Mouse (Mus musculus) intestine, embryonic 14.5 days (tissue): ENCODE results near the gene Lrguk. TPM values are rescaled to one million over a fixed set of nuclear protein-coding genes. Genes with fewer than 3 reads are reported as not detected.

Experiments
- ATAC-seq: fragments of 200-750 bp; cut with Nextera tagmentation; replicated peaks from 2 replicates; pipeline ENCODE4 v1.8.0; 2017; ENCODE audit warnings: low read depth, moderate number of reproducible peaks, moderate TSS enrichment, moderate library complexity; ENCODE audit not compliant: low FRiP score, low TSS enrichment
- DNase-seq: peaks from one replicate; pipeline ENCODE4 v3.0.0-alpha.2; 2018; ENCODE audit warnings: low spot score
- H3K27ac ChIP-seq: fragments of 300-500 bp; sonication (generic); 2 replicates; pipeline ENCODE4 v1.5.1; 2014; ENCODE audit warnings: low read depth, mild to moderate bottlenecking, control low read depth
- H3K27me3 ChIP-seq: fragments of 300-500 bp; sonication (generic); replicated peaks from 2 replicates; pipeline ENCODE4 v1.6.1; 2014; ENCODE audit warnings: low read length, control low read depth; ENCODE audit not compliant: control insufficient read depth, insufficient read depth
- H3K36me3 ChIP-seq: fragments of 300-500 bp; sonication (generic); 2 replicates; pipeline ENCODE4 v1.6.1; 2014; ENCODE audit warnings: low read length, control low read depth; ENCODE audit not compliant: control insufficient read depth, insufficient read depth
- H3K4me1 ChIP-seq: fragments of 300-500 bp; sonication (generic); replicated peaks from 2 replicates; pipeline ENCODE4 v1.6.1; 2014; ENCODE audit warnings: low read length, control low read depth, mixed read lengths; ENCODE audit not compliant: control insufficient read depth, insufficient read depth
- H3K4me2 ChIP-seq: fragments of 300-500 bp; sonication (generic); 2 replicates; pipeline ENCODE4 v1.6.1; 2014; ENCODE audit warnings: low read length
- H3K4me3 ChIP-seq: fragments of 300-500 bp; sonication (generic); 2 replicates; pipeline ENCODE4 v1.5.1; 2014; ENCODE audit warnings: low read depth, low read length, control low read depth, mixed read lengths
- H3K9ac ChIP-seq: fragments of 300-500 bp; sonication (generic); 2 replicates; pipeline ENCODE4 v1.6.1; 2014; ENCODE audit warnings: mild to moderate bottlenecking, low read length
- H3K9me3 ChIP-seq: fragments of 300-500 bp; sonication (generic); 2 replicates; pipeline ENCODE4 v1.6.1; 2016; ENCODE audit warnings: low read length, control low read depth; ENCODE audit not compliant: control insufficient read depth
- WGBS: fragments of 180-500 bp; shearing (Covaris S2); extraction: QIAGEN DNeasy Blood & Tissue Kit; methylation state at CpG from one replicate; pipeline ENCODE4 v1.1.7; 2014; 5-methylcytosine and 5-hydroxymethylcytosine counted together
- polyA plus RNA-seq: library from polyadenylated mRNA; unstranded; fragments of >200 nt; fragmentation: Nextera tagmentation; extraction: Ambion mirVana; gene quantifications from 2 replicates; pipeline ENCODE4 v1.2.1, GENCODE M21; 2014

Lrguk gene
- polyA plus RNA-seq, 1 experiment from 2014 or later = 0.74 TPM

- H3K4me1 ChIP-seq = peaks cover 30% of the 10 kb centered on the region
- no peak overlapping the region for H3K9ac ChIP-seq
- H3K36me3 ChIP-seq = peaks cover 47% of the 10 kb centered on the region
- no peak overlapping the region for H3K4me2 ChIP-seq
- no peaks in the 10 kb centered on the region for H3K27me3 ChIP-seq
- no peaks in the 10 kb centered on the region for H3K9me3 ChIP-seq
- DNase-seq (no peak), ATAC-seq (no peak)
- no peak overlapping the region for H3K4me3 ChIP-seq
- WGBS = 61% methylated on average over 5 of the region's 5 CpGs
- H3K27ac ChIP-seq = no peak overlapping the region
These were observed 126.8 kb downstream of the Lrguk start for GRCm38 (mm10) chr6:34156057-34156456.

- no peak overlapping the region for H3K4me2 ChIP-seq
- DNase-seq (no peak), ATAC-seq (no peak)
- no peaks in the 10 kb centered on the region for H3K27me3 ChIP-seq
- H3K9me3 ChIP-seq = no peaks in the 10 kb centered on the region
- H3K9ac ChIP-seq = no peak overlapping the region
- no peak overlapping the region for H3K27ac ChIP-seq
- H3K4me1 ChIP-seq = peaks cover 30% of the 10 kb centered on the region
- H3K4me3 ChIP-seq = no peak overlapping the region
- H3K36me3 ChIP-seq = peaks cover 57% of the 10 kb centered on the region
- 81% methylated on average over 14 of the region's 14 CpGs for WGBS
These were observed 127.8 kb downstream of the Lrguk start for GRCm38 (mm10) chr6:34156841-34157748.

GRCm38 (mm10) chr6:34159998-34160815 is 131.0 kb downstream of the Lrguk start:
- H3K9me3 ChIP-seq = no peaks in the 10 kb centered on the region
- no peak overlapping the region for H3K27ac ChIP-seq
- no peak overlapping the region for H3K4me3 ChIP-seq
- H3K36me3 ChIP-seq = peaks cover 86% of the 10 kb centered on the region
- peaks cover 4% of the 10 kb centered on the region for H3K4me1 ChIP-seq
- ATAC-seq (no peak), DNase-seq (no peak)
- 45% methylated on average over 23 of the region's 23 CpGs for WGBS
- H3K27me3 ChIP-seq = no peaks in the 10 kb centered on the region
- no peak overlapping the region for H3K4me2 ChIP-seq
- no peak overlapping the region for H3K9ac ChIP-seq

- Histone ChIP-seq H3K36me3 (peaks cover 92% of the 10 kb centered on the region), H3K4me2 (no peak overlapping the region), H3K27ac (no peak overlapping the region), H3K4me3 (no peak overlapping the region), H3K27me3 (no peaks in the 10 kb centered on the region), H3K9ac (no peak overlapping the region), H3K9me3 (no peaks in the 10 kb centered on the region), H3K4me1 (no peaks in the 10 kb centered on the region; the same call in 1 of the 2 replicates)
- ATAC-seq (no peak), DNase-seq (no peak)
- 90% methylated on average over 7 of the region's 7 CpGs for WGBS
These were observed 131.6 kb downstream of the Lrguk start for GRCm38 (mm10) chr6:34160816-34161310.

- no peak overlapping the region for H3K27ac ChIP-seq
- no peaks in the 10 kb centered on the region; the same call in 1 of the 2 replicates for H3K4me1 ChIP-seq
- H3K4me3 ChIP-seq = no peak overlapping the region
- H3K4me2 ChIP-seq = no peak overlapping the region
- H3K36me3 ChIP-seq = peaks cover 94% of the 10 kb centered on the region
- 90% methylated on average over 7 of the region's 7 CpGs for WGBS
- H3K9ac ChIP-seq = no peak overlapping the region
- no peaks in the 10 kb centered on the region for H3K9me3 ChIP-seq
- ATAC-seq = no peak
- no peaks in the 10 kb centered on the region for H3K27me3 ChIP-seq
- no peak for DNase-seq
These were observed 132.3 kb downstream of the Lrguk start for GRCm38 (mm10) chr6:34161511-34161910.

GRCm38 (mm10) chr6:34162607-34163006 is 133.4 kb downstream of the Lrguk start:
- 71% methylated on average over 2 of the region's 2 CpGs for WGBS
- Histone ChIP-seq H3K36me3 (peaks cover 96% of the 10 kb centered on the region), H3K4me3 (no peak overlapping the region), H3K4me1 (no peaks in the 10 kb centered on the region), H3K9me3 (no peaks in the 10 kb centered on the region), H3K27me3 (no peaks in the 10 kb centered on the region), H3K4me2 (no peak overlapping the region), H3K9ac (no peak overlapping the region), H3K27ac (no peak overlapping the region)
- DNase-seq (no peak), ATAC-seq (no peak)

- Histone ChIP-seq H3K9me3 (no peaks in the 10 kb centered on the region), H3K27ac (no peak overlapping the region), H3K4me3 (no peak overlapping the region), H3K36me3 (peaks cover 93% of the 10 kb centered on the region), H3K9ac (no peak overlapping the region), H3K4me2 (no peak overlapping the region), H3K4me1 (no peaks in the 10 kb centered on the region), H3K27me3 (no peaks in the 10 kb centered on the region)
- DNase-seq (no peak), ATAC-seq (no peak)
- WGBS = 79% methylated on average over 9 of the region's 9 CpGs
These were observed 133.8 kb downstream of the Lrguk start for GRCm38 (mm10) chr6:34163014-34163413.

GRCm38 (mm10) chr6:34168834-34169233 is 139.6 kb downstream of the Lrguk start:
- Histone ChIP-seq H3K4me3 (no peak overlapping the region), H3K4me1 (no peaks in the 10 kb centered on the region), H3K9ac (no peak overlapping the region), H3K4me2 (no peak overlapping the region), H3K27ac (no peak overlapping the region), H3K36me3 (peaks cover 63% of the 10 kb centered on the region), H3K9me3 (no peaks in the 10 kb centered on the region), H3K27me3 (no peaks in the 10 kb centered on the region)
- WGBS = 81% methylated on average over 3 of the region's 3 CpGs
- no peak for ATAC-seq
- no peak for DNase-seq
